Mouse (Mus musculus) skeletal muscle tissue, adult 2 months (tissue): ENCODE data around the gene Arhgef10l.

ENCODE experiments used
- DNase-seq: peaks from one replicate; pipeline ENCODE4 v3.0.0-alpha.2; 2012; ENCODE audit warnings: low read depth, low spot score

Arhgef10l gene

DNA sequence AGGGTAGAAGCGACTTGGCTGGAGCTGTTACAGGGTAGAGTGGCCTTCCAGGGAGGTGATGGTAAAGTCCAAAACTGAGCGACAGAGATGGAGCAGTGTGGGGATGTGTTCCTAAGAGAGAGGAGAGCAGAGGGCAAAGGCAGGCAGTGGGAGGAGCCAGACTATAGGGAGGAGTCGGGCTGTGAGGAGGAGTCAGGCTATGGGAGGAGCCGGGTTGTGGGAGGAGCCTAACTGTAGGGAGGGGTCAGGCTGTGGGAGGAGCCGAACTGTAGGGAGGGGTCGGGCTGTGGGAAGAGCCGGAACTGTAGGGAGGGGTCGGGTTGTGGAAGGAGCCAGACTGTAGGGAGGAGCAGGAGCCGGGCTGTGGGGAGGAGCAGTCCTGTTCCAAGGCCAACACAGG lies 134.8 kb downstream of the Arhgef10l start:
- no peak for DNase-seq

- DNase-seq = no peak
Observed at GRCm38 (mm10) chr4:140529735-140530134, 136.1 kb downstream of the Arhgef10l start.

DNA sequence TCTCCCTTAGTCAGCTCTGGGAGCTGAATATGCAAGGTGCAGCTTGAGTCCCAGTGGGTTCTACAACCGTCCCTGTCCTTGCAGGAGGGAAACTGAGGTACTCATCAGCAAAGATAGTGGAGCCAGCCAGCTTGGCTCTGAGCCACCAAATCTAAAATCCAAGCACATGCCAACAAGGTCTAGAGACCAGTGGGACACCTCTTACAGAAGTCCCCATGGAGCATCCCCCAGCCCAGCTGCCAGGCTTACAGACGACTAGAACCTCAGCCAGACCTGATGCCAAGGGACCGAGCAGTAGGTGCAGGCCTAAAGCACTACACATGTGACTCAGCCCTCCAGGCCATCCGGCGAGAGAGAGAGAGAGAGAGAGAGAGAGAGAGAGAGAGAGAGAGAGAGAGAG lies 137.4 kb downstream of the Arhgef10l start:
- no peak for DNase-seq

DNA sequence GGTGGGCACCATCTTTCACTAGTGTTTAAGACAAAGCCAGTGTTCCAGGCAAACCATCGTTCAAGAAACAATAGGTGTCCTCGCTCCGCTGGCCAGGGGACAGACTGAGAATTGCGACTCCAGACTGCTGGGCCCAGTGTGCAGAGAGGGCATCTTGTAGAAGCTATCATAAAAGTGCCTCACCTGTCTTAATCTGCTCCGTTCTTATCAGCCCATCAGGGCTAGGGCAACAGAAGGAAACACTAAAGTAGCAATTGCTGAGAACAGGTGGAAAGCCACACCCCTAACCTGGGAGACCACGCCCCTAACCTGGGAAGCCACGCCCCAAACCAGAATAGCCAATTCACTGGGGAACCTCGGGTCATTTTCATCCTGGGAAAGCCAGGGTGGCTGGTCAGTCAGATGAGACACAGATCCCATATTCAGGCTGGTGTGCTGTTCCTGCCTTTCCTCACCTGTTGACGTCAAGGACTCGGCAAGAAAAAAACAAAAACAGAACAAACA lies 140.1 kb downstream of the Arhgef10l start:
- DNase-seq = no peak

DNA sequence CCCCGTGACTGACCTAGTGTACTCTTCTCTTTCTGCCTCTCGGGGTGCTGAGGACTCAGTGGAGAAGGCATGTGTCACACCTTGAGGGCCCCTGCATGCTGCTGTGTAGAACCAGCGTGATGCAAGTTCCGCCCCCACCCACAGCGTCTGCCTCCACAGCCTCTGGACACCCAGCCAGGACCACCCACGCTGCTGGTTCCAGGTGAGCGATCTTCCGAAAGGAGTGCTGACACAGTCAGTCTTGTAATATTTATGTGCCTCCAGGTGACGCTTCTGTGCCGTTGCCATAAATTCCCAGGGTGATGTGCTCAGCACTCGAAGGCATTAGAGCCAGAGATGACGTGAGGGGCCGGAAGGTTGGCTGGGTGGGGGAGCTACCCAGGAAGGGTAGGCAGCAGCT lies 140.9 kb downstream of the Arhgef10l start:
- no peak for DNase-seq

GRCm38 (mm10) chr4:140522873-140523272 lies 142.9 kb downstream of the Arhgef10l start:
- DNase-seq = no peak

GRCm38 (mm10) chr4:140520719-140521118 lies 145.1 kb downstream of the Arhgef10l start:
- no peak for DNase-seq

- no peak for DNase-seq
Observed at GRCm38 (mm10) chr4:140513797-140514196, 152.0 kb downstream of the Arhgef10l start.

- no peak for DNase-seq
Observed at GRCm38 (mm10) chr4:140509856-140510255, 156.0 kb downstream of the Arhgef10l start.

DNA sequence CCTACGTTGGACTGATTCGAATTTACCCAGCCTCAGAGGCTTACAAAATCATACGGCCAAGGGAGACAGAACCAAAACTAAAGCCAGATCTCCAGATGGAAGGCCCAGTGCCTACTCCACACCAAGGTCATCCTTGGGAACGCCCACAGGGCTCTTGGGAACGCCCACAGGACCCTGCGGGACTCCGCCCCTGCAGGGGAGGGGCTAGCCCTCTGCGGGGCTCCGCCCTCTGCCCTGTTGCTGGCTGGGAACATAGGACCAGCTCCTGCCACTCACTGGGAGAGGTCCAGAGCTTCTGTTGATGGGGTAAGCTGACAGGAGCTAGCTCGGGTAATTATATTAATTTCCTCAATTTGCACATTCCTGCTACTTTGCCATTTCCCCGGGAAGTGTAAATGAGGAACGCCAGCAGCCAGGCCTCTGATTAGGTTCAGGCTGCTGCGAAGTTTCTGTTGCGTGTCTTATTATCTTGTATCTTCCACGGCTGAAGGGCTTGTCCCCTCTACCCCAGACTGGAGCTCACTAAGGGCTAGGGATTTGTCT lies 158.6 kb downstream of the Arhgef10l start:
- DNase-seq = no peak

- DNase-seq = no peak
Observed at GRCm38 (mm10) chr4:140505608-140506002, 160.2 kb downstream of the Arhgef10l start.

DNA sequence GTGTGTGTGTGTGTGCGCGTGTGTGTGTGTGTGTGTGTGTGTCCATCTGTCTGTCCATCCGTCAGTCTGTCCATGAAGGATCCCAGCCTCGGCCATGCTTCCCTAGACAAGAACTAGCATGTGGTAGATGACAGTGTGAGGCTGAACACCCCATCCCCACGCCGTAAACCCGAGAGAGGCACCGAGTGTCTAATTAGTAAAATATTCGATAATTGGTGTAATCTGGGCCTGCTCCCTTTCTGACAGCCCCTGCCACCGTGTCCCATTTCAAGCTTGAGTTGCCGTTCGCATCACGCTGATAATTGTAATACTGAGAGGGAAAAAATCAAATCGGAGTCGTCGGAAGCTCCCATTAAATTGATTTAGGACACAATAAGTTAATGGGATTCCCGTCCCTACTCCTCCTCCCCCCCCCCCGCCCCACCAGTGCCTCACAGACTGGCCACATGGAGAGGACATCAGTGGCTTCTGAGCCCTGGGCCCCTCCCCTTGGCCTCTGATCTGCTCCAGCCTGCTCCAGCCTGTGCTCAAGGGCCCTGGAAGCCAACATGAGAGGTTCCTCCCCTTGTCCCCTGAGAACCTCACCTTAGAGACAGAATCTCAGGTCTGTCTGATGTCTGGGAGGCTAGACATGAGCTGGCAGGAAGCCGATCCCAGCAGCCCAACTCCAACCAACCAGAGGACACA lies 160.7 kb downstream of the Arhgef10l start:
- no peak for DNase-seq

- DNase-seq = no peak
Observed at GRCm38 (mm10) chr4:140504067-140504913, 161.5 kb downstream of the Arhgef10l start.

DNA sequence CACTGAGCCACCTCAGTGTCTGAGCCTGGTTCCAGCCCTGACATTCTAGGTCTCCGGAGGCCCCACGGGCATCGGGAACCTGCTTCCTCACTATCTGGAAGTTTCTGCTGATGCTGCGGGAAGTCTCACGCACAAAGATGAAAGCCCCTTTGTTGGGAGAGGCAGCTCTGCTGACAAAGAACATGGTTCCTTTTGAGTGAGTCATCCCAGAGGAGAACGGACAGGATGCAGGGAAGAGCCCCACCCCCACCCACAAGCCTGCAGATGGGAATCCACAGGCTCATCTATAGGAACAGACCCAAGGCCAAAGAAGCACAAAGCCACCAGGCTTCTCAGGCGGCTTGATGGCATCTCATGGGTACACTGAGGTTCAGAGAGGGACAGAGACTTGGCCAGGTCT lies 165.0 kb downstream of the Arhgef10l start:
- DNase-seq = no peak

DNA sequence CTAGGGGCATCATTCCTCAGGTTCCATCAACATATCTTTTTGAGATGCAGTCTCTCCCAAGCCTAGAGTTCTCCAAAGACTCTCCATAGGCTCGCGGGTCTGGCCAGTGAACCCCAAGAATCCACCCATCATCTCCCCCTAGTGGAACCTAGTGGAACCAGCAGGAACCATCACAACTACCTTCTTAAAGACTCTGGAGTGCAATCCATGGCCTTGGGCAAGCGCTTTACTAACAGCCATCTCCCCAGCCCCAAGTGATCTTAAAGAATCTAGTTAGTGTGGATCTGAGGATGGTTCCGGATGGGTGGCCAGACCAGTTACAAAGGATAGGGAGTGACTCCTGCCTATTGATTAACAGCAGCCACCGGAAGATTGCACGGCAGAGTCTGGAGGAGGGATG lies 166.2 kb downstream of the Arhgef10l start:
- no peak for DNase-seq

- no peak for DNase-seq
Observed at GRCm38 (mm10) chr4:140497169-140497568, 168.6 kb downstream of the Arhgef10l start.

DNA sequence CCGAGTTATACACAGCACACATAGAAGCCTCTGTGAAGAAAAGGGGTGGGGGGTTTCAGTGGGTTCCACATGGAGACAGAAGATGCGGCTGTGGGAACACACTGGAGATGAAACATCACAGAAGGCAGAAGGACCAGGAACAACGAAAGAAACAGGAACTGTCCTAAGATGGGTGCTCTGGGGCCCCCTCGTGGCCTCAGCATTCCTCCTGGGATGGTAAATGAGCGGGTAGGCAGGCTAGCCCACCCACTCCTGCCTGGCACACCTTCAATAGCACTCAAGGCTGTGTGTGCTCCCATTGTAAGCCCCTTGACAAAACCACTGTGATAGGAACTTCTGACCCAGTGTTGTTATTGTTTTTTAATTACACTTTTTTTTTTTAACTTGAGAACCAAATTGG lies 174.3 kb downstream of the Arhgef10l start:
- no peak for DNase-seq

DNA sequence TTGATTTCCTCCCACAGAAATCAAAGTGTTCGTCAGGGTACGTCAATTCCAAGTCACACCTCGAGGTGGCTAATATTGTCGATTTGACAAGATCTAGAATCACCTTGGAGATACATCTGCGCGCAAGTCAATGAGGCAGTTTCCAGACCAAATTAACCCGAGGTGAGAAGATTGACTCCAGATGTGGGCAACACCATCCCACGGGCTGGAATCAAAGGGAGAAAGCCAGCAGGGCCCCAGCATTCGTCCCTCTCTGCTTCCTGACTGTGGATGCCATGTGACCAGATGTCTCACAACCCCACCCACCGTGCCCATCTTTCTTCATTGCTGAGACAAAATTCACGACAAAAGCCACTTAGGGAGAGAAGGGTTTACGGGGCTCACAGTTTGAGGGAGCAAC lies 180.4 kb downstream of the Arhgef10l start:
- no peak for DNase-seq

DNA sequence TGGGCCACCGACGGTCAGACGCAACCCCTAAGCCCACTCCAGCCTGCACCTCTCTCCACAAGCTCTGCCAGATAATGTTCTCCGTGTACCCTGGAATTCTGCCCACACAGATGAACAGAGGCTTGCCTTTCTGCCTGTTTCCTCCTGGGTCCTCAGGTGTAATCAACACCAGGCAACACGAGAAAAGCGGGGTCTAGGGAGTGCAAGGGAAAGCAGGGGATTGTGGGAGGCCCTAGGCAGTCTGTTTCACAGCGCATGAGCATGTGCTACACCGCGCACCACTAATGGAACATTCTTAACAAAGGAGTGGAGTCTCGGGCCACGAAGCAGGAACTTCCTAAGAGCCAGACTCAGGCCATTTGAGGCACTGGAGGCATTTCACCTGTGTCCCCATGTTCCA lies 182.7 kb downstream of the Arhgef10l start:
- no peak for DNase-seq

DNA sequence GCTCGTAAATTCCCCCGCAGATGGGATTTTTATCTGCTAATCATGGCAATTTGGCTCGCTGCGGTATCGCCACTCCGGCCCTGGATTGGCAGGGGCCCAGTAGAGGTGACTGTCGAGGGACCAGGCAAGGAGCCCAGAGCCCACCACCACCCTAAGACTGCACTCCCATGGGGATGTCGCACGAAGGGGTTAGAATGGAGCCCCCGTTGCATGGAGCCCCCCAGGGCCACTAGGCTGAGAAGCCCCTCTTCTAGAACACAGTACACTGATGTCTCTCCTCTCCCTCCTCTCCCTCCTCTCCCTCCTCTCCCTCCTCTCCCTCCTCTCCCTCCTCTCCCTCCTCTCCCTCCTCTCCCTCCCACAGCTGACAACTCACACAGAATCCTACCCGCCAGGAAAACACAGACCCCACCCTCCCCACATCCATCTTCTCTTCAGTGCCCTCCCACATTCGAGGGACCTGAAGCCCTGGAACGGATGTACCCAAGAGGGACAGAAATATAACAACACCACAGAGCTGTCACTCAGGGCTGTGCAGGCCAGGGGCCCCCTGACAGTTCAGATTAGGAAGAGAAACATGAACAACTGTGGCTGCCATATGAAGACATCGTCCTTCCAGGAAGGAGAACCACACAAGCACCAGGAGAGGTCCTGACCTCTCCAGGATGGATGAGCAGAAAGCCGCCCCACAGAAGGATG lies 185.3 kb downstream of the Arhgef10l start:
- DNase-seq = no peak

- DNase-seq = no peak
Observed at GRCm38 (mm10) chr4:140475194-140475593, 190.6 kb downstream of the Arhgef10l start.
